Mouse (Mus musculus): ENCODE data around the gene Zbtb22. TPM values are rescaled to one million over a fixed set of nuclear protein-coding genes. Genes with fewer than 3 reads are reported as not detected.

Gene Zbtb22
- polyA plus RNA-seq, 1 experiment from 2014 or later = 23.2 TPM

DNA sequence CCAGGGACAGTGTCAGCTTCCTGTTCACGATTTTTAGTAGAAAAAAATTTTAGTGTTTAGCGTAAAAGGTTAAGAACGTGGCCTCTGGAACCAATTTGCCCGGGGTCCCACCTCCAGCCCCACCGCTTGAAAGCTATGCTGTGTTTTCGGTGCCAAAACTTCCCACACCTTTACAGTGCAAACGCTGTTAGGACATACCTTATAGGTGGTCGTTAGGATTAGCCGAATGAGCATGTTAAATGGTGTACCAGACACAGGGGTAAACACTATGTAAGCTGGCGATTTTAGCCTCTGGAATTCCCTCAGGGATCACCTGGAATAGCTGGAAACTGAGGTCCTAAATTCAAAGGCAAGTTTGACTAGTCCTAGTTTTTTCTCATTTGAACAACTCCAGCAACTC, 40.6 kb downstream of the Zbtb22 start:
- Histone ChIP-seq H3K4me1 (peaks cover 51% of the 10 kb centered on the region), H3K4me3 (peak overlapping the region; percentile 71), H3K9me3 (no peaks in the 10 kb centered on the region), H3K27me3 (ENCODE audit: poor library complexity, severe bottlenecking) (no peaks in the 10 kb centered on the region), H3K27ac (peak overlapping the region; percentile 95), H3K36me3 (replicated peaks) (peaks cover 72% of the 10 kb centered on the region)
- no peak for DNase-seq (ENCODE audit: extremely low spot score, low spot score)
- 8% methylated on average over 10 of the region's 10 CpGs for WGBS

- no peak for DNase-seq (ENCODE audit: extremely low spot score, low spot score)
- H3K36me3 ChIP-seq (replicated peaks) = peaks cover 72% of the 10 kb centered on the region
- H3K9me3 ChIP-seq = no peaks in the 10 kb centered on the region
These were observed 41.8 kb downstream of the Zbtb22 start for GRCm38 (mm10) chr17:33957493-33957892.

GRCm38 (mm10) chr17:33958451-33958850, 42.7 kb downstream of the Zbtb22 start:
- Histone ChIP-seq H3K36me3 (replicated peaks) (peaks cover 72% of the 10 kb centered on the region), H3K9me3 (no peaks in the 10 kb centered on the region), H3K27ac (no peak overlapping the region), H3K4me3 (no peak overlapping the region), H3K27me3 (ENCODE audit: poor library complexity, severe bottlenecking) (no peaks in the 10 kb centered on the region), H3K4me1 (peaks cover 30% of the 10 kb centered on the region)
- no peak for DNase-seq (ENCODE audit: extremely low spot score, low spot score)
- WGBS = 92% methylated on average over 11 of the region's 11 CpGs

More at GRCm38 (mm10) chr17:33957493-33957892, 41.8 kb downstream of the Zbtb22 start:
- Histone ChIP-seq H3K4me3 (peak overlapping the region; percentile 13), H3K27me3 (ENCODE audit: poor library complexity, severe bottlenecking) (no peaks in the 10 kb centered on the region), H3K4me1 (peaks cover 39% of the 10 kb centered on the region), H3K27ac (no peak overlapping the region)
- WGBS = 84% methylated on average over 6 of the region's 6 CpGs

DNA sequence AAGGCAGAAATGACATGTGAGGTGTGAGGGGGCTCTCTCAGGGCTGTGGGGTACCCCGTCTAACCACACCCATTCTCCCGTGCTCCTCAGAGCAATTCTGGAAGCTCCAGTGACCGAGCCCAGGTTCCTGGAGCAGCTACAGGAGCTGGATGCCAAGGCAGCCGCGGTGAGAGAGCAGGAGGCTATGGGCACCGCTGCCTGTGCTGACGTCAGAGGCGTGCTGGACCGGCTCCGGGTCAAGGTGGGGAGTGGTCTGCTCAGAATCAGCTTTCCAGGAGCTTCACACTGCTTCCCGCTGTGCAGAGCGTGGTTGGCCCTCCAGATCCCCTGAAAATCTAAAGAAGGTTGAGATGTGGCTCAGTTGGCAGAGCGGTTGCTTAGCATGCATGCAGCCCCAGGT, 43.4 kb downstream of the Zbtb22 start:
- WGBS = 96% methylated on average over 13 of the region's 13 CpGs
- no peak for DNase-seq (ENCODE audit: extremely low spot score, low spot score)
- Histone ChIP-seq H3K4me1 (peaks cover 23% of the 10 kb centered on the region), H3K36me3 (replicated peaks) (peaks cover 72% of the 10 kb centered on the region), H3K27me3 (ENCODE audit: poor library complexity, severe bottlenecking) (no peaks in the 10 kb centered on the region), H3K9me3 (no peaks in the 10 kb centered on the region), H3K27ac (no peak overlapping the region), H3K4me3 (no peak overlapping the region)

DNA sequence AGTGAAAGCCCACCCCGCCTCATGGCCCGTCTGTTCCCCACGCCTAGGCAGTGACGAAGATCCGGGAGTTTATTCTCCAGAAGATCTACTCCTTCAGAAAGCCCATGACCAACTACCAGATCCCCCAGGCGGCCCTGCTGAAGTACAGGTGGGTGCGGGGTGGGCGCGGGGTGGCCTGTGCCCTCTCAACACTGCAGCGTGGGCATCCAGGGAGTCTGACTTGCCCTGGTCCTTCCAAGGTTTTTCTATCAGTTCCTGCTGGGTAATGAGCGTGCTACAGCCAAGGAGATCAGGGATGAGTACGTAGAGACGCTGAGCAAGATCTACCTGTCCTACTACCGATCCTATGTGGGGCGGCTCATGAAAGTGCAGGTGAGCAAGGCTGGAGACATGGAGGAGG, 44.2 kb downstream of the Zbtb22 start:
- Histone ChIP-seq H3K4me1 (peaks cover 17% of the 10 kb centered on the region), H3K27me3 (ENCODE audit: poor library complexity, severe bottlenecking) (no peaks in the 10 kb centered on the region), H3K36me3 (replicated peaks) (peaks cover 70% of the 10 kb centered on the region), H3K27ac (no peak overlapping the region), H3K9me3 (no peaks in the 10 kb centered on the region), H3K4me3 (no peak overlapping the region)
- DNase-seq (ENCODE audit: extremely low spot score, low spot score) = no peak
- WGBS = 94% methylated on average over 15 of the region's 15 CpGs

DNA sequence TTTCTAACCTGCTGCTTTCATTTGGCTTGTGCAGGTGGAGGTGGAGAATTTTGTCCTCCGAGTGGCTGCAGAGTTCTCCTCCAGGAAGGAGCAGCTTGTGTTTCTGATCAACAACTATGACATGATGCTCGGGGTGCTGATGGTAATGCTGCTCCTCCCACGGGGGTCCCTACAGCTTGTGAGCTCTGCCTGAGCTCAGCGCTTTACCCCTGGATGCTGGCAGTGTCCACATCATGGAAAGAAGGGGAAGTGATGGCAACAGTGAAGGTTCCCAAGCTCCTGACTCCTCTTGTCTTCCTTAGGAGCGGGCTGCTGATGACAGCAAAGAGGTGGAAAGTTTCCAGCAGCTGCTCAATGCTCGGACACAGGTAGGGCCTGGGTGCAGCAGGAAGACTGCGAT, 47.2 kb downstream of the Zbtb22 start:
- H3K36me3 ChIP-seq (replicated peaks) = peaks cover 87% of the 10 kb centered on the region
- no peak for DNase-seq (ENCODE audit: extremely low spot score, low spot score)
- no peaks in the 10 kb centered on the region for H3K27me3 ChIP-seq (ENCODE audit: poor library complexity, severe bottlenecking)
- WGBS = 94% methylated on average over 7 of the region's 7 CpGs
- H3K4me3 ChIP-seq = no peak overlapping the region
- no peaks in the 10 kb centered on the region for H3K9me3 ChIP-seq
- H3K27ac ChIP-seq = no peak overlapping the region
- 0 out of 2 replicates have a peak, but pooled peaks cover under 1% of the 10 kb centered on the region for H3K4me1 ChIP-seq

GRCm38 (mm10) chr17:33965082-33965845, 49.6 kb downstream of the Zbtb22 start:
- Histone ChIP-seq H3K4me1 (0 out of 2 replicates have a peak, but pooled peaks cover 3% of the 10 kb centered on the region), H3K27ac (no peak overlapping the region), H3K4me3 (no peak overlapping the region), H3K9me3 (no peaks in the 10 kb centered on the region), H3K27me3 (ENCODE audit: poor library complexity, severe bottlenecking) (no peaks in the 10 kb centered on the region), H3K36me3 (replicated peaks) (peaks cover 63% of the 10 kb centered on the region)
- 90% methylated on average over 17 of the region's 17 CpGs for WGBS
- no peak for DNase-seq (ENCODE audit: extremely low spot score, low spot score)

GRCm38 (mm10) chr17:33965846-33966550, 50.3 kb downstream of the Zbtb22 start:
- whole genome bisulfite sequencing = 89% methylated on average over 16 of the region's 16 CpGs
- Histone ChIP-seq H3K27ac (no peak overlapping the region), H3K4me1 (0 out of 2 replicates have a peak, but pooled peaks cover 3% of the 10 kb centered on the region), H3K36me3 (replicated peaks) (peaks cover 56% of the 10 kb centered on the region), H3K4me3 (peak overlapping the region; percentile 8; the same call in 1 of the 2 replicates), H3K27me3 (ENCODE audit: poor library complexity, severe bottlenecking) (no peaks in the 10 kb centered on the region), H3K9me3 (no peaks in the 10 kb centered on the region)
- no peak for DNase-seq (ENCODE audit: extremely low spot score, low spot score)

- DNase-seq (ENCODE audit: extremely low spot score, low spot score) = peak; percentile 83
- Histone ChIP-seq H3K4me1 (0 out of 2 replicates have a peak, but pooled peaks cover 3% of the 10 kb centered on the region), H3K9me3 (no peaks in the 10 kb centered on the region), H3K27me3 (ENCODE audit: poor library complexity, severe bottlenecking) (no peaks in the 10 kb centered on the region), H3K36me3 (replicated peaks) (peaks cover 31% of the 10 kb centered on the region), H3K4me3 (peak overlapping the region; percentile 12; the same call in 1 of the 2 replicates), H3K27ac (no peak overlapping the region)
- 5% methylated on average over 9 of the region's 9 CpGs for WGBS
These were observed 52.8 kb downstream of the Zbtb22 start for GRCm38 (mm10) chr17:33968489-33968888.

Small RNA genes lying within 50 kb of the gene (microRNA-seq; reads per million reads assigned to microRNA genes)
- gene Gm27740 = not detected

Other genes with a start within 250 kb of the Zbtb22 start
- 515 and 568 TPM in 2 replicates for gene Hnrnpm, start 229.0 kb upstream of the Zbtb22 start, polyA plus RNA-seq (2016; fragmentation: Nextera tagmentation; extraction: Ambion mirVana)
- gene March2, start 197.2 kb upstream of the Zbtb22 start, polyA plus RNA-seq (2016; fragmentation: Nextera tagmentation; extraction: Ambion mirVana) = 29.5 and 33.1 TPM in 2 replicates
- gene Rab11b, start 155.4 kb upstream of the Zbtb22 start, polyA plus RNA-seq (2016; fragmentation: Nextera tagmentation; extraction: Ambion mirVana) = 338 and 346 TPM in 2 replicates
- 21.4 and 22.4 TPM in 2 replicates for gene Angptl4, start 134.1 kb upstream of the Zbtb22 start, polyA plus RNA-seq (2016; fragmentation: Nextera tagmentation; extraction: Ambion mirVana)
- gene Kank3, start 105.4 kb upstream of the Zbtb22 start, polyA plus RNA-seq (2016; fragmentation: Nextera tagmentation; extraction: Ambion mirVana) = 22.7 and 27.9 TPM in 2 replicates
- gene Rps28, start 91.3 kb upstream of the Zbtb22 start, polyA plus RNA-seq (2016; fragmentation: Nextera tagmentation; extraction: Ambion mirVana) = 848 and 864 TPM in 2 replicates
- gene Ndufa7, start 91.3 kb upstream of the Zbtb22 start, polyA plus RNA-seq (2016; fragmentation: Nextera tagmentation; extraction: Ambion mirVana) = 439 and 441 TPM in 2 replicates
- gene Cd320, start 72.8 kb upstream of the Zbtb22 start, polyA plus RNA-seq (2016; fragmentation: Nextera tagmentation; extraction: Ambion mirVana) = 86.6 and 89.0 TPM in 2 replicates
- gene Gm7029, start 42.1 kb upstream of the Zbtb22 start, polyA plus RNA-seq (2016; fragmentation: Nextera tagmentation; extraction: Ambion mirVana) = not detected in 2 replicates
- 6.6 and 8.1 TPM in 2 replicates for gene Kifc1, start 25.2 kb upstream of the Zbtb22 start, polyA plus RNA-seq (2016; fragmentation: Nextera tagmentation; extraction: Ambion mirVana)
- gene Platr17, start 10.8 kb upstream of the Zbtb22 start, polyA plus RNA-seq (2016; fragmentation: Nextera tagmentation; extraction: Ambion mirVana) = 0.19 and 0.39 TPM in 2 replicates
- gene Daxx, start 6.5 kb upstream of the Zbtb22 start, polyA plus RNA-seq (2016; fragmentation: Nextera tagmentation; extraction: Ambion mirVana) = 85.9 and 90.8 TPM in 2 replicates
- 14.1 TPM in 2 replicates for gene Tapbp, start within 50 bp of the Zbtb22 start, polyA plus RNA-seq (2016; fragmentation: Nextera tagmentation; extraction: Ambion mirVana)
- gene Rgl2, start 13.6 kb downstream of the Zbtb22 start, polyA plus RNA-seq (2016; fragmentation: Nextera tagmentation; extraction: Ambion mirVana) = 39.3 and 46.7 TPM in 2 replicates
- 239 and 242 TPM in 2 replicates for gene Pfdn6, start 24.4 kb downstream of the Zbtb22 start, polyA plus RNA-seq (2016; fragmentation: Nextera tagmentation; extraction: Ambion mirVana)
- gene Wdr46, start 24.8 kb downstream of the Zbtb22 start, polyA plus RNA-seq (2016; fragmentation: Nextera tagmentation; extraction: Ambion mirVana) = 56.1 and 59.6 TPM in 2 replicates
- gene B3galt4, start 35.6 kb downstream of the Zbtb22 start, polyA plus RNA-seq (2016; fragmentation: Nextera tagmentation; extraction: Ambion mirVana) = 3.3 and 3.7 TPM in 2 replicates
- 49.4 and 51.3 TPM in 2 replicates for gene Vps52, start 39.9 kb downstream of the Zbtb22 start, polyA plus RNA-seq (2016; fragmentation: Nextera tagmentation; extraction: Ambion mirVana)
- 1,596 and 1,663 TPM in 2 replicates for gene Rps18, start 40.1 kb downstream of the Zbtb22 start, polyA plus RNA-seq (2016; fragmentation: Nextera tagmentation; extraction: Ambion mirVana)
- gene H2-K1, start 84.4 kb downstream of the Zbtb22 start, polyA plus RNA-seq (2016; fragmentation: Nextera tagmentation; extraction: Ambion mirVana) = 51.2 and 51.8 TPM in 2 replicates
- gene Ring1, start 108.8 kb downstream of the Zbtb22 start, polyA plus RNA-seq (2016; fragmentation: Nextera tagmentation; extraction: Ambion mirVana) = 11.4 and 12.4 TPM in 2 replicates
- gene H2-Ke6, start 112.2 kb downstream of the Zbtb22 start, polyA plus RNA-seq (2016; fragmentation: Nextera tagmentation; extraction: Ambion mirVana) = 95.4 and 96.4 TPM in 2 replicates
- 203 and 206 TPM in 2 replicates for gene Slc39a7, start 115.8 kb downstream of the Zbtb22 start, polyA plus RNA-seq (2016; fragmentation: Nextera tagmentation; extraction: Ambion mirVana)
- 44.5 and 48.3 TPM in 2 replicates for gene Rxrb, start 115.9 kb downstream of the Zbtb22 start, polyA plus RNA-seq (2016; fragmentation: Nextera tagmentation; extraction: Ambion mirVana)
- 0.74 and 0.75 TPM in 2 replicates for gene Col11a2, start 123.5 kb downstream of the Zbtb22 start, polyA plus RNA-seq (2016; fragmentation: Nextera tagmentation; extraction: Ambion mirVana)
- gene H2-Oa, start 176.4 kb downstream of the Zbtb22 start, polyA plus RNA-seq (2016; fragmentation: Nextera tagmentation; extraction: Ambion mirVana) = 0.12 and 0.43 TPM in 2 replicates
- gene H2-DMa, start 203.6 kb downstream of the Zbtb22 start, polyA plus RNA-seq (2016; fragmentation: Nextera tagmentation; extraction: Ambion mirVana) = 4.5 and 6.9 TPM in 2 replicates
- gene Brd2, start 206.7 kb downstream of the Zbtb22 start, polyA plus RNA-seq (2016; fragmentation: Nextera tagmentation; extraction: Ambion mirVana) = 121 and 134 TPM in 2 replicates
- 0.16 and 0.26 TPM in 2 replicates for gene H2-DMb2, start 227.4 kb downstream of the Zbtb22 start, polyA plus RNA-seq (2016; fragmentation: Nextera tagmentation; extraction: Ambion mirVana)
- gene H2-DMb1, start 237.2 kb downstream of the Zbtb22 start, polyA plus RNA-seq (2016; fragmentation: Nextera tagmentation; extraction: Ambion mirVana) = 0.24 and 0.81 TPM in 2 replicates

All from forebrain, embryonic 10.5 days (tissue).